Mouse (Mus musculus): ENCODE data around the gene Rln1.

GRCm38 (mm10) chr19:29374947-29375346 is 40.5 kb upstream of the Rln1 start:
- TF ChIP-seq POLR2A (IDR thresholded peaks at IDR 0.05; ENCODE audit: insufficient read depth, low read depth, low read length) (no peak), CTCF (IDR thresholded peaks at IDR 0.05; ENCODE audit: insufficient read depth, low read depth, low read length) (no peak)

Measured in olfactory bulb, adult 2 months (tissue).